Mouse (Mus musculus): ENCODE results near the gene Ppia.
"Not testable (repeated sequence)": the region's sequence is repeated elsewhere in the genome, so short reads cannot be mapped to it uniquely, and the experiment has no call there.

Ppia gene

GRCm38 (mm10) chr11:6442566-6442965 is 27.3 kb downstream of the Ppia start:
- no peak for DNase-seq (ENCODE audit: low spot score in 2 of 2)

GRCm38 (mm10) chr11:6443102-6443501 is 27.9 kb downstream of the Ppia start:
- no peak for DNase-seq (ENCODE audit: low spot score in 2 of 2)

- no peak for DNase-seq (ENCODE audit: low spot score in 2 of 2)
Observed at GRCm38 (mm10) chr11:6443727-6444076, 28.5 kb downstream of the Ppia start.

GRCm38 (mm10) chr11:6444077-6444853 is 29.0 kb downstream of the Ppia start, which contains the start of gene H2afv:
H2afv (minus strand) TSS chr11:6444443.
- peak; percentile 99 for DNase-seq (ENCODE audit: low spot score in 2 of 2)

- DNase-seq (ENCODE audit: low spot score in 2 of 2): no peak
Observed at GRCm38 (mm10) chr11:6445441-6445840, 30.2 kb downstream of the Ppia start.

GRCm38 (mm10) chr11:6445951-6446350 is 30.7 kb downstream of the Ppia start:
- DNase-seq (ENCODE audit: low spot score in 2 of 2): no peak

- no peak for DNase-seq (ENCODE audit: low spot score in 2 of 2)
Observed at GRCm38 (mm10) chr11:6447493-6447892, 32.2 kb downstream of the Ppia start.

GRCm38 (mm10) chr11:6448155-6448554 is 32.9 kb downstream of the Ppia start:
- DNase-seq (ENCODE audit: low spot score in 2 of 2): not testable (repeated sequence)

- no peak for DNase-seq (ENCODE audit: low spot score in 2 of 2)
Observed at GRCm38 (mm10) chr11:6456083-6456482, 40.8 kb downstream of the Ppia start.

- no peak for DNase-seq (ENCODE audit: low spot score in 2 of 2)
Observed at GRCm38 (mm10) chr11:6463159-6463837, 48.1 kb downstream of the Ppia start.

GRCm38 (mm10) chr11:6465122-6465521 is 49.9 kb downstream of the Ppia start:
- peak; percentile 62 to 74 for DNase-seq (ENCODE audit: low spot score in 2 of 2)

- DNase-seq (ENCODE audit: low spot score in 2 of 2): no peak
Observed at GRCm38 (mm10) chr11:6468541-6468940, 53.3 kb downstream of the Ppia start.
